Mouse (Mus musculus) neutrophil, adult 5-6 weeks (primary cell): ENCODE measurements at regions not wholly inside any gene's neighbourhood (a gene's known extent, or its start where the extent isn't known, plus 50 kb on each side); places are given as distances from the start of the nearest gene placed in this dataset.

Experiments used
- ATAC-seq: fragments of 151-379, 151-347 bp; 2 replicates; pipeline ENCODE4 v1.8.0; 2017; ENCODE audit warnings: mild to moderate bottlenecking, moderate TSS enrichment; ENCODE audit not compliant: insufficient number of reproducible peaks, poor library complexity, low FRiP score, severe bottlenecking; ENCODE audit errors: extremely low read depth

- no peak for ATAC-seq
Measured at GRCm38 (mm10) chr2:10788509-10788908, 383.4 kb upstream of the Prkcq start.

- ATAC-seq, result no peak
Measured at GRCm38 (mm10) chr2:10791233-10791632, 380.7 kb upstream of the Prkcq start.

- ATAC-seq, result no peak
Measured at GRCm38 (mm10) chr2:10816374-10816773, 355.5 kb upstream of the Prkcq start.

GRCm38 (mm10) chr2:10825278-10826133 is 346.4 kb upstream of the Prkcq start:
- 0 out of 2 replicates have a peak, but pooled peaks have one; percentile 33 for ATAC-seq

- no peak for ATAC-seq
Measured at GRCm38 (mm10) chr2:10826134-10826767, 345.7 kb upstream of the Prkcq start.

GRCm38 (mm10) chr2:10839976-10840375 is 331.9 kb upstream of the Prkcq start:
- ATAC-seq, result no peak

GRCm38 (mm10) chr2:10861654-10862292 is 310.1 kb upstream of the Prkcq start:
- no peak for ATAC-seq

GRCm38 (mm10) chr2:10864451-10864850 is 307.5 kb upstream of the Prkcq start:
- ATAC-seq, result no peak

- ATAC-seq, result no peak
Measured at GRCm38 (mm10) chr2:10874303-10874702, 297.6 kb upstream of the Prkcq start.

GRCm38 (mm10) chr2:10901926-10902325 is 270.0 kb upstream of the Prkcq start:
- ATAC-seq, result no peak

- ATAC-seq, result no peak
Measured at GRCm38 (mm10) chr2:10919955-10920354, 252.0 kb upstream of the Prkcq start.

- ATAC-seq, result no peak
Measured at GRCm38 (mm10) chr2:10920686-10921485, 251.0 kb upstream of the Prkcq start.

- ATAC-seq, result no peak
Measured at GRCm38 (mm10) chr2:10921486-10922450, 250.1 kb upstream of the Prkcq start.

- ATAC-seq, result no peak
Measured at GRCm38 (mm10) chr2:10923984-10924383, 247.9 kb upstream of the Prkcq start.

GRCm38 (mm10) chr2:10925361-10925760 is 246.5 kb upstream of the Prkcq start:
- no peak for ATAC-seq

- no peak for ATAC-seq
Measured at GRCm38 (mm10) chr2:10937405-10937804, 234.5 kb upstream of the Prkcq start.

- ATAC-seq, result no peak
Measured at GRCm38 (mm10) chr2:10965224-10965623, 206.7 kb upstream of the Prkcq start.

- ATAC-seq, result no peak
Measured at GRCm38 (mm10) chr2:10966891-10967290, 205.0 kb upstream of the Prkcq start.
